Mouse (Mus musculus): Measurements from ENCODE around the gene Olfr1377. TPM values are rescaled to one million over a fixed set of nuclear protein-coding genes. Genes with fewer than 3 reads are reported as not detected.
A peak's percentile ranks its signal among the peaks of the same experiment; 100 is the strongest.

The Olfr1377 gene
- not detected in 2 replicates for polyA plus RNA-seq (2012; rRNA removed)
- not detected in 2 replicates for polyA plus RNA-seq (2014; fragmentation: Nextera tagmentation; extraction: Ambion mirVana)

- Histone ChIP-seq H3K27me3 (ENCODE audit: control insufficient read depth, insufficient read depth, low read length) (no peaks in the 10 kb centered on the region), H3K4me1 (ENCODE audit: control insufficient read depth, insufficient read depth, low read length) (no peaks in the 10 kb centered on the region), H3K4me2 (replicated peaks; ENCODE audit: low read depth, low read length, severe bottlenecking) (no peak within 1 kb of the TSS), H3K9me3 (ENCODE audit: control insufficient read depth, low read length) (no peaks in the 10 kb centered on the region), H3K36me3 (ENCODE audit: control insufficient read depth, insufficient read depth, low read length) (no peaks in the 10 kb centered on the region), H3K27ac (replicated peaks; ENCODE audit: low read depth, low read length) (no peak within 1 kb of the TSS), H3K9ac (ENCODE audit: low read depth, low read length, severe bottlenecking) (no peak within 1 kb of the TSS), H3K4me3 (replicated peaks; ENCODE audit: low read length) (no peak within 1 kb of the TSS)
- WGBS, result 78% methylated on average over 5 of the region's 5 CpGs
- no peak for TF ChIP-seq POLR2A (IDR thresholded peaks at IDR 0.05; ENCODE audit: borderline replicate concordance, extremely low read depth, insufficient read depth, insufficient read length)
- ATAC-seq (ENCODE audit: low FRiP score, low read depth) (no peak), DNase-seq (ENCODE audit: low spot score) (no peak)
Observed at GRCm38 (mm10) chr11:50981667-50982066, at the start of gene Olfr1377. Gene Olfr1377, plus strand, starts transcription at chr11:50981967.

- Histone ChIP-seq H3K27me3 (ENCODE audit: control insufficient read depth, insufficient read depth, low read length) (peaks cover 4% of the 10 kb centered on the region; the same call in 1 of the 2 replicates), H3K4me2 (replicated peaks; ENCODE audit: low read depth, low read length, severe bottlenecking) (peak overlapping the region; percentile 98), H3K36me3 (ENCODE audit: control insufficient read depth, insufficient read depth, low read length) (no peaks in the 10 kb centered on the region), H3K9ac (ENCODE audit: low read depth, low read length, severe bottlenecking) (peak overlapping the region; percentile 60; the same call in 1 of the 2 replicates), H3K4me3 (replicated peaks; ENCODE audit: low read length) (peak overlapping the region; percentile 53), H3K9me3 (ENCODE audit: control insufficient read depth, low read length) (no peaks in the 10 kb centered on the region), H3K27ac (replicated peaks; ENCODE audit: low read depth, low read length) (no peak overlapping the region), H3K4me1 (ENCODE audit: control insufficient read depth, insufficient read depth, low read length) (no peaks in the 10 kb centered on the region)
- TF ChIP-seq POLR2A (IDR thresholded peaks at IDR 0.05; ENCODE audit: borderline replicate concordance, extremely low read depth, insufficient read depth, insufficient read length), result no peak
- WGBS, result 74% methylated on average over 1 of the region's 1 CpGs
- no peak for DNase-seq (ENCODE audit: low spot score)
- ATAC-seq (ENCODE audit: low FRiP score, low read depth), result no peak
Observed at GRCm38 (mm10) chr11:50932040-50932439, 49.7 kb upstream of the Olfr1377 start.

GRCm38 (mm10) chr11:50938435-50938834, 43.3 kb upstream of the Olfr1377 start:
- Histone ChIP-seq H3K4me2 (replicated peaks; ENCODE audit: low read depth, low read length, severe bottlenecking) (no peak overlapping the region), H3K4me1 (ENCODE audit: control insufficient read depth, insufficient read depth, low read length) (no peaks in the 10 kb centered on the region), H3K9ac (ENCODE audit: low read depth, low read length, severe bottlenecking) (no peak overlapping the region), H3K27ac (replicated peaks; ENCODE audit: low read depth, low read length) (no peak overlapping the region), H3K36me3 (ENCODE audit: control insufficient read depth, insufficient read depth, low read length) (no peaks in the 10 kb centered on the region), H3K27me3 (ENCODE audit: control insufficient read depth, insufficient read depth, low read length) (no peaks in the 10 kb centered on the region), H3K9me3 (ENCODE audit: control insufficient read depth, low read length) (no peaks in the 10 kb centered on the region), H3K4me3 (replicated peaks; ENCODE audit: low read length) (no peak overlapping the region)
- DNase-seq (ENCODE audit: low spot score), result no peak
- 73% methylated on average over 8 of the region's 8 CpGs for WGBS
- no peak for ATAC-seq (ENCODE audit: low FRiP score, low read depth)
- no peak for TF ChIP-seq POLR2A (IDR thresholded peaks at IDR 0.05; ENCODE audit: borderline replicate concordance, extremely low read depth, insufficient read depth, insufficient read length)

GRCm38 (mm10) chr11:50939621-50940366, 42.0 kb upstream of the Olfr1377 start:
- ATAC-seq (ENCODE audit: low FRiP score, low read depth), result peak; percentile 57; the same call in 1 of the 2 replicates
- Histone ChIP-seq H3K9me3 (ENCODE audit: control insufficient read depth, low read length) (no peaks in the 10 kb centered on the region), H3K4me1 (ENCODE audit: control insufficient read depth, insufficient read depth, low read length) (no peaks in the 10 kb centered on the region), H3K9ac (ENCODE audit: low read depth, low read length, severe bottlenecking) (no peak overlapping the region), H3K27ac (replicated peaks; ENCODE audit: low read depth, low read length) (no peak overlapping the region), H3K4me2 (replicated peaks; ENCODE audit: low read depth, low read length, severe bottlenecking) (no peak overlapping the region), H3K4me3 (replicated peaks; ENCODE audit: low read length) (no peak overlapping the region), H3K27me3 (ENCODE audit: control insufficient read depth, insufficient read depth, low read length) (no peaks in the 10 kb centered on the region), H3K36me3 (ENCODE audit: control insufficient read depth, insufficient read depth, low read length) (no peaks in the 10 kb centered on the region)
- no peak for TF ChIP-seq POLR2A (IDR thresholded peaks at IDR 0.05; ENCODE audit: borderline replicate concordance, extremely low read depth, insufficient read depth, insufficient read length)
- peak; percentile 76 for DNase-seq (ENCODE audit: low spot score)
- WGBS, result 33% methylated on average over 14 of the region's 14 CpGs

- Histone ChIP-seq H3K4me1 (ENCODE audit: control insufficient read depth, insufficient read depth, low read length) (no peaks in the 10 kb centered on the region), H3K9me3 (ENCODE audit: control insufficient read depth, low read length) (no peaks in the 10 kb centered on the region), H3K9ac (ENCODE audit: low read depth, low read length, severe bottlenecking) (no peak overlapping the region), H3K27me3 (ENCODE audit: control insufficient read depth, insufficient read depth, low read length) (no peaks in the 10 kb centered on the region), H3K36me3 (ENCODE audit: control insufficient read depth, insufficient read depth, low read length) (no peaks in the 10 kb centered on the region), H3K4me2 (replicated peaks; ENCODE audit: low read depth, low read length, severe bottlenecking) (no peak overlapping the region), H3K4me3 (replicated peaks; ENCODE audit: low read length) (no peak overlapping the region), H3K27ac (replicated peaks; ENCODE audit: low read depth, low read length) (no peak overlapping the region)
- ATAC-seq (ENCODE audit: low FRiP score, low read depth) (no peak), DNase-seq (ENCODE audit: low spot score) (no peak)
- no peak for TF ChIP-seq POLR2A (IDR thresholded peaks at IDR 0.05; ENCODE audit: borderline replicate concordance, extremely low read depth, insufficient read depth, insufficient read length)
- WGBS, result 59% methylated on average over 12 of the region's 12 CpGs
Observed at GRCm38 (mm10) chr11:50942386-50942785, 39.4 kb upstream of the Olfr1377 start.
